Mouse (Mus musculus): ENCODE data around the gene Mei4. TPM values are rescaled to one million over a fixed set of nuclear protein-coding genes. Genes with fewer than 3 reads are reported as not detected.

Gene Mei4
- total RNA-seq (2012; rRNA removed): 1.6 and 1.9 TPM in 2 replicates

DNA sequence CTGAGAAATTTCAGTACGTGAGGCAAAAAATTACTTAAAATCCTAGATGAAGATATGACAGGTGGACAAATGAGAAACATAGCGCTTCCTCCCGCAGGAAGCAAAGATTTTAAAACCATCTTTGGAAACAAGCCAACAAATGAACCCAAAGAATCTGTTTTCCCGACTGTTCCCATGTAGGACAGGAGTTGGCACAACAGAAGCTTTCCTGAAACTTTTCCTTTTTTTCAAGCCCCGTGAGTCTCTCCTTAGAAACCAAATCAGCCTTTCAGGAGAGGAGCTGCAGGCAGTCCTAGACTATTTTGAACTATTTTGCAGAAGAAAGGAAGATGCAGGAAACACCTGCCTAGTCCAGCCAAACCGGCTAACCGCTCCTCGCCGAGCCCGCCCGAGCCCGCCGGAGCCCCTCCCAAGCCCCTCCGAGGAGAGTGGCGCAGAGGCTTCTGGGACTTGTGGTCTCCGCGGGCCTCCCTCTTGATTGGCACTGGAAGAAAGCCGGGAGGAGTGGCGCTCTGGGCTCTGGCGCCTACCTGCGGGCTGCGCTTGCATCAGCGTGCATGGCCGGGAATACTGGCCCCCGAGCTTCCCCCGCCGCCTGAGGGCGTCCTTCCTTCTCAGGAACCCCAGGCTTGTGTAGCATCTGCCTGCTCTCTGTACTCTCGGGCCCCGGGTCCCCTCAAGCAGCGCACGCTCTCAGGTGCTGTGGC, at the start of gene Mei4:
TSS of gene Mei4 (plus strand) at position 490 of the 707 bp plus-strand sequence.
- in situ Hi-C loops (cut with MboI; ENCODE audit: low sequenced_read_pairs in 2 of 2, unreplicated experiment in 2 of 2): no loop called here
- TF ChIP-seq CHD2 (IDR thresholded peaks at IDR 0.05; ENCODE audit: low read depth, low read length) (no peak), HCFC1 (IDR thresholded peaks at IDR 0.05; ENCODE audit: borderline replicate concordance, insufficient read depth, low read length) (peak; percentile 86), ZC3H11A (IDR thresholded peaks at IDR 0.05; ENCODE audit: borderline replicate concordance, low read depth, low read length) (peak; percentile 40; the same call in 1 of the 2 replicates)
- H3K4me3 ChIP-seq (ENCODE audit: insufficient read depth in 1 of 2, low read depth in 1 of 2, low read length in 2 of 2, poor library complexity in 1 of 2, severe bottlenecking in 1 of 2): peak within 1 kb of the TSS; percentile 60 to 72
- DNase-seq (ENCODE audit: low read depth, low spot score): peak; percentile 82
- no peak within 1 kb of the TSS for H3K27ac ChIP-seq (ENCODE audit: insufficient read depth, low read depth, low read length, poor library complexity, severe bottlenecking)
- H3K4me1 ChIP-seq (ENCODE audit: control insufficient read depth in 2 of 2, insufficient read depth in 2 of 2, low read length in 2 of 2, poor library complexity in 1 of 2): peaks cover 0 to 3% of the 10 kb centered on the region in 2 experiments; a peak in 2 of 4 replicates
- no peaks in the 10 kb centered on the region for H3K9me3 ChIP-seq (ENCODE audit: control insufficient read depth, insufficient read depth, low read depth, low read length)
- H3K36me3 ChIP-seq (ENCODE audit: control insufficient read depth, insufficient read depth, low read length, poor library complexity, severe bottlenecking): no peaks in the 10 kb centered on the region
- peak within 1 kb of the TSS; percentile 61 for H3K9ac ChIP-seq (ENCODE audit: insufficient read depth, low read depth, low read length, poor library complexity, severe bottlenecking)

DNA sequence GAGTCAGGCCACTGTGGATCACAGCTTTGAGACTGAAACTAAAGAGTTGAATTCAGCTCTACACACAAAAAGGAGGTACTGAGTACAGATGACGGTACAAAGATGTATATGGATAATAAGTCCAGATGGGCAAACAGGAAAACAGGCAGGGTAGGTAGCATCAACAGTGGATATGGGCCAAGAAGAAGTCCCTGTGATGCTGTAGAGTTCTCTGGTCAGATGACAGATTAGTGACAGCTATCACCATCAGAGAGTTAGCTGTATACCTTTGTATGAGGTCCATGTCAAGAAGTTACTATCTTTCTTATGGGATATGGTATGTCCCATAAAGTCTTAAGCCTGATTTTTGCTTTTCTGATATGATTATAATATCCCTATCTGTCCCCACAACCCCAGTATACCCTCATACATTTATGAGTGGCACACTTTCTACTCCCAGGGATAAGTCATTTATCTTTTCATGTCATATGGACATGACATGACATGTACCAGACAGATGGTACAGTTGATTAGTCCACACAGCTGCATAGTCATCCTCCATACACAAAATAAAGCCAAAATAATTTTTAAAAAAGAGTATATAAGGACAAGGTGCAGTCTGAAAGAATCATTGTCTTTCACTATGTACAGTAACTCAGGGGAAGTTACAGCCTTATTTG, 43.6 kb upstream of the Mei4 start:
- Histone ChIP-seq H3K36me3 (ENCODE audit: control insufficient read depth, insufficient read depth, low read length, poor library complexity, severe bottlenecking) (no peaks in the 10 kb centered on the region), H3K27ac (ENCODE audit: insufficient read depth, low read depth, low read length, poor library complexity, severe bottlenecking) (no peak overlapping the region), H3K9me3 (ENCODE audit: control insufficient read depth, insufficient read depth, low read depth, low read length) (no peaks in the 10 kb centered on the region), H3K4me3 (ENCODE audit: insufficient read depth in 1 of 2, low read depth in 1 of 2, low read length in 2 of 2, poor library complexity in 1 of 2, severe bottlenecking in 1 of 2) (no peak overlapping the region), H3K4me1 (ENCODE audit: control insufficient read depth in 2 of 2, insufficient read depth in 2 of 2, low read length in 2 of 2, poor library complexity in 1 of 2) (no peaks in the 10 kb centered on the region), H3K9ac (ENCODE audit: insufficient read depth, low read depth, low read length, poor library complexity, severe bottlenecking) (no peak overlapping the region)
- in situ Hi-C loops (cut with MboI; ENCODE audit: low sequenced_read_pairs in 2 of 2, unreplicated experiment in 2 of 2): no loop called here
- TF ChIP-seq HCFC1 (IDR thresholded peaks at IDR 0.05; ENCODE audit: borderline replicate concordance, insufficient read depth, low read length) (no peak), MAFK (IDR thresholded peaks at IDR 0.05; ENCODE audit: insufficient read depth, low read depth, low read length) (no peak)
- DNase-seq (ENCODE audit: low read depth, low spot score): no peak

DNA sequence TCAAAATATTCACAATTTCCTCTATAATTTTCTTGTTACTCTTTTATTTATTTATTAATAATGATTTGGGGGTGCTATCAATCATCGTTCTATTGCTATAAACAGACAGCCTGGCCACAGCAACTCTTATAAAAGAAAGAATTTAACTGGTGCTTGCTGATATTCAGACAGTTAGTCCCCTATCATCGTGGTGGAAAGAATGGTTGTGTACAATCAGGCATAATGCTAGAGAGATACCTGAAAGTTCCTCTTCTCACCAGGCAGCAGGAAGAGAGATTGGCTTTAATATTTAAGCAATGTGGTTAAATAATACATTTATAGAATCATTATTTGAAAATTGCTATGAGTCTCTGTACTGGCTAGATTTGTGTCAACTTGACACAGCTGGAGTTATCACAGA, 35.9 kb upstream of the Mei4 start:
- in situ Hi-C loops (cut with MboI; ENCODE audit: low sequenced_read_pairs in 2 of 2, unreplicated experiment in 2 of 2): no loop called here

DNA sequence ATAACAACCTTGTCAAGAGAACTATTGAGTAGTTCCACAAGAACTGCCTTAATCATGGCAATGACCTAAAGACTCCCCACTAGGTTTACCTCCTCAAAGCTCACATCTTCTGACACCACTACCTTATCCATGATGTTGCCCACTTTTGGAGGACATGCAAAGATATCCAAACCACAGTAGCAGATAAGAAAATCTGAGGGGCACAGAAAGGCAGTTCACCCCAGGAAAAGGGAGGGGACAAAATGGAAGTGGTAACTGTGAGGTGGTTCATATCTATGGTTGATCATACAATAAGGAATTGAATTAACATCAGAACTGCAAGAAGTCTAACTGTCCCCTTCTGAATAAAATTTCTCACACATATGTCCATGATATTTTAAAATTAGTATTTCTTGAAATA, 29.4 kb upstream of the Mei4 start:
- no peaks in the 10 kb centered on the region for H3K4me1 ChIP-seq (ENCODE audit: control insufficient read depth in 2 of 2, insufficient read depth in 2 of 2, low read length in 2 of 2, poor library complexity in 1 of 2)
- H3K9me3 ChIP-seq (ENCODE audit: control insufficient read depth, insufficient read depth, low read depth, low read length): no peaks in the 10 kb centered on the region
- in situ Hi-C loops (cut with MboI; ENCODE audit: low sequenced_read_pairs in 2 of 2, unreplicated experiment in 2 of 2): no loop called here
- no peak overlapping the region for H3K4me3 ChIP-seq (ENCODE audit: insufficient read depth in 1 of 2, low read depth in 1 of 2, low read length in 2 of 2, poor library complexity in 1 of 2, severe bottlenecking in 1 of 2)
- DNase-seq (ENCODE audit: low read depth, low spot score): no peak
- no peak for TF ChIP-seq CHD2 (IDR thresholded peaks at IDR 0.05; ENCODE audit: low read depth, low read length)
- no peak overlapping the region for H3K9ac ChIP-seq (ENCODE audit: insufficient read depth, low read depth, low read length, poor library complexity, severe bottlenecking)
- H3K27ac ChIP-seq (ENCODE audit: insufficient read depth, low read depth, low read length, poor library complexity, severe bottlenecking): no peak overlapping the region
- no peaks in the 10 kb centered on the region for H3K36me3 ChIP-seq (ENCODE audit: control insufficient read depth, insufficient read depth, low read length, poor library complexity, severe bottlenecking)

More for the DNA sequence above, 35.9 kb upstream of the Mei4 start:
- no peak for DNase-seq (ENCODE audit: low read depth, low spot score)
- Histone ChIP-seq H3K27ac (ENCODE audit: insufficient read depth, low read depth, low read length, poor library complexity, severe bottlenecking) (no peak overlapping the region), H3K4me3 (ENCODE audit: insufficient read depth in 1 of 2, low read depth in 1 of 2, low read length in 2 of 2, poor library complexity in 1 of 2, severe bottlenecking in 1 of 2) (no peak overlapping the region), H3K9me3 (ENCODE audit: control insufficient read depth, insufficient read depth, low read depth, low read length) (no peaks in the 10 kb centered on the region), H3K4me1 (ENCODE audit: control insufficient read depth in 2 of 2, insufficient read depth in 2 of 2, low read length in 2 of 2, poor library complexity in 1 of 2) (no peaks in the 10 kb centered on the region), H3K9ac (ENCODE audit: insufficient read depth, low read depth, low read length, poor library complexity, severe bottlenecking) (no peak overlapping the region), H3K36me3 (ENCODE audit: control insufficient read depth, insufficient read depth, low read length, poor library complexity, severe bottlenecking) (no peaks in the 10 kb centered on the region)
- no peak for TF ChIP-seq HCFC1 (IDR thresholded peaks at IDR 0.05; ENCODE audit: borderline replicate concordance, insufficient read depth, low read length)
- TF ChIP-seq ZNF384 (IDR thresholded peaks at IDR 0.05; ENCODE audit: low read depth, low read length): no peak
- no peak for TF ChIP-seq ZC3H11A (IDR thresholded peaks at IDR 0.05; ENCODE audit: borderline replicate concordance, low read depth, low read length)
- no peak for TF ChIP-seq CHD2 (IDR thresholded peaks at IDR 0.05; ENCODE audit: low read depth, low read length)
- no peak for TF ChIP-seq MAFK (IDR thresholded peaks at IDR 0.05; ENCODE audit: insufficient read depth, low read depth, low read length)

DNA sequence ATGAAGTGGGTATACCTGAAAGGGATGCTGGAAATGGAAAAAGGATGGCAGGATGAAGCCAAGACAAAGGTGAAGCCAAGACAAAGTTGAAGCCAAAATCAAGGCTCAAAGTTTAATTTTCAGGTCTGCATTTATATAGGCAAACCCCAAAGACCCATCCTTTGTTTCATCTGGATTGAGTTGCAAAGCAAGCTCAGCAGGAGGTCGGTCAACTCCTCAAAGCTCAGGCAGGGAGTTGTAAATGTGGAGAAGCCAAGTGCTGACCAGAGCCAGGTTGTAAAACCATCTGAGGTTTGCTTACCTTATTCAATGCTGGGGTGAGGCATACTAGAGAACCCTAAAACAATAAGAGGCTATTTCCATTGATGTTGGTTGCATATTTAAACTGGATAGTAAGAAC, 4.6 kb upstream of the Mei4 start:
- no peaks in the 10 kb centered on the region for H3K36me3 ChIP-seq (ENCODE audit: control insufficient read depth, insufficient read depth, low read length, poor library complexity, severe bottlenecking)
- no peak for TF ChIP-seq CHD2 (IDR thresholded peaks at IDR 0.05; ENCODE audit: low read depth, low read length)
- TF ChIP-seq HCFC1 (IDR thresholded peaks at IDR 0.05; ENCODE audit: borderline replicate concordance, insufficient read depth, low read length): no peak
- no peak for TF ChIP-seq ZNF384 (IDR thresholded peaks at IDR 0.05; ENCODE audit: low read depth, low read length)
- TF ChIP-seq MAFK (IDR thresholded peaks at IDR 0.05; ENCODE audit: insufficient read depth, low read depth, low read length): no peak
- no peak for TF ChIP-seq ZC3H11A (IDR thresholded peaks at IDR 0.05; ENCODE audit: borderline replicate concordance, low read depth, low read length)
- no peaks in the 10 kb centered on the region for H3K9me3 ChIP-seq (ENCODE audit: control insufficient read depth, insufficient read depth, low read depth, low read length)
- H3K4me1 ChIP-seq (ENCODE audit: control insufficient read depth in 2 of 2, insufficient read depth in 2 of 2, low read length in 2 of 2, poor library complexity in 1 of 2): no peaks in the 10 kb centered on the region; a peak in 1 of 4 replicates
- no peak overlapping the region for H3K27ac ChIP-seq (ENCODE audit: insufficient read depth, low read depth, low read length, poor library complexity, severe bottlenecking)
- in situ Hi-C loops (cut with MboI; ENCODE audit: low sequenced_read_pairs in 2 of 2, unreplicated experiment in 2 of 2): no loop called here
- no peak overlapping the region for H3K9ac ChIP-seq (ENCODE audit: insufficient read depth, low read depth, low read length, poor library complexity, severe bottlenecking)
- H3K4me3 ChIP-seq (ENCODE audit: insufficient read depth in 1 of 2, low read depth in 1 of 2, low read length in 2 of 2, poor library complexity in 1 of 2, severe bottlenecking in 1 of 2): no peak overlapping the region
- DNase-seq (ENCODE audit: low read depth, low spot score): peak; percentile 26
